Mouse (Mus musculus) heart, adult 2 months (tissue): ENCODE data around the gene Sfxn1.

ENCODE experiments used
- CTCF ChIP-seq: fragments of 200-600 bp; IDR thresholded peaks from 2 replicates; pipeline ENCODE4 v1.8.1; 2022; ENCODE audit warnings: antibody characterized with exemption, mild to moderate bottlenecking, moderate library complexity
- EP300 ChIP-seq: fragments of 200-500 bp; IDR thresholded peaks from 2 replicates; pipeline ENCODE4 v1.6.1; 2011; ENCODE audit warnings: low read depth, low read length, control low read depth; ENCODE audit not compliant: insufficient read depth

GRCm38 (mm10) chr13:54071606-54072331, at the start of gene Sfxn1:
- TF ChIP-seq EP300 (no peak), CTCF (no peak)
